Mouse (Mus musculus): Measurements from ENCODE around the gene Aff1. TPM values are rescaled to one million over a fixed set of nuclear protein-coding genes. Genes with fewer than 3 reads are reported as not detected.

The Aff1 gene
- total and polyA plus RNA-seq, 2 experiments from 2014 or later = 1.6 to 6.4 TPM

DNA sequence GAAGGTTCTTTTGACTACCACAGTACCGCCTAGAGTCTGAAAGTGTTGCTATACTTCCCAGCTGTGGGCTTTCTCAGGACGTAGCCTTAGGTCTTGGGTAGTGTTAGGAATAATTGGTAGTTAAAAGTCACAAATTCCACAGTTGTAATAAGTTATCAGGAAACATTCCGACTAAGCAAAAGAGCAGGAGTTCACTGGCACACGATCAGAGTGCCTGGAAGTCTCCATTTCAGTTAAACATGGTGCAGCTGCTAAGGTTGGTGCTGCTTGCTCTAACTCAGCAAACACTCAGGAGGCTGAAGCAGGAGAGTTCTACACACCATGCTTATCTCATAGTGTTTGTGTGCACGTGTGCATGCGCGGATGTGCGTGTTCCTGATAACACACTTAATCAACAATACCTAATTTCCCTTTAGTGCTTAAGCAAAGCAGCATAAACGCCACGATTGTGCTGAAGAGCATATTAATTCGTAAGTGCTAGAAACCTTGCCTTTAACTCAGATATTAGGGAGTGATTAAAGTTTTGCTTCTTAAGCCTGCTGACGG lies 121.9 kb downstream of the Aff1 start:
- DNase-seq (ENCODE audit: low spot score) (no peak), ATAC-seq (ENCODE audit: low FRiP score) (no peak)
- H3K9me3 ChIP-seq (ENCODE audit: low read length) = no peaks in the 10 kb centered on the region
- 89% methylated on average over 12 of the region's 12 CpGs for WGBS
- no peaks in the 10 kb centered on the region for H3K27me3 ChIP-seq (ENCODE audit: insufficient read depth, low read length)
- no peak overlapping the region for H3K4me2 ChIP-seq (ENCODE audit: low read depth, low read length, poor library complexity, severe bottlenecking)
- H3K4me3 ChIP-seq (ENCODE audit: low read depth, low read length) = no peak overlapping the region
- no peak for TF ChIP-seq CTCF (IDR thresholded peaks at IDR 0.05)
- no peaks in the 10 kb centered on the region for H3K36me3 ChIP-seq (ENCODE audit: insufficient read depth, low read length)
- no peak overlapping the region for H3K27ac ChIP-seq (ENCODE audit: low read depth, low read length)
- no peaks in the 10 kb centered on the region for H3K4me1 ChIP-seq (ENCODE audit: insufficient read depth, low read length)
- H3K9ac ChIP-seq (replicated peaks; ENCODE audit: low read length, poor library complexity, severe bottlenecking) = no peak overlapping the region

DNA sequence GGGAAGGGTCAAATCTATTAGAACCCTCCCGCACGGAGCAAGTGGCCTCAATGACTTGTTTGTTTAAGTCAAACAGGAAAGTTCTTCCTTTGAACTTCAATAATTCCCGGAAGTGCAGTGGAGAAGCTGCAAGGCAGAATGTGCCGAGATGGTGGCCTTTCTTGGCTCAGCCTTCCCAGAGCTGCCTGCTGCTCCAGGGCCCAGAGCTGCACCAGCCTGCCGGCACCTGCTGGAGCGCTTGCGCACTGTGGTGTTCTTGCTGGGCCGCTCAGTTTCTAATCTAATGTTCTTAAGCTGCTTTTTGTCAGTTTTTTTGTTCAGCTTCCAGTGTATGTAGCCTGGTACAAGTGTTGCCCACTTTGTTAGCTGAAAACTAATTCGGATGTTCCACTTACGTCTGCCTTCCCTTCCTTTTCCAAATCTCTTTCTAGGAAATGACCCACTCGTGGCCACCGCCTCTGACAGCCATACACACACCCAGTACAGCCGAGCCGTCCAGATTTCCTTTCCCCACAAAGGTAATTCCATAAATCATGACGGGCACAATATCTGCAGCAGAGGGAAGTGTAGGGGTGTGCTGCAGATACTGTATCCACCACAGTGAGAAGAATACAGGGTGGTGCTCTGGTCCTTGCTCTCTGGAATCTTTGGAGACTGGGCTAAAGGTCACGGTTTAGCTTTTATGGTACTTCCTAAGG lies 122.5 kb downstream of the Aff1 start:
- H3K4me1 ChIP-seq (ENCODE audit: insufficient read depth, low read length) = no peaks in the 10 kb centered on the region
- no peaks in the 10 kb centered on the region for H3K27me3 ChIP-seq (ENCODE audit: insufficient read depth, low read length)
- no peak for DNase-seq (ENCODE audit: low spot score)
- H3K36me3 ChIP-seq (ENCODE audit: insufficient read depth, low read length) = no peaks in the 10 kb centered on the region
- no peak for TF ChIP-seq CTCF (IDR thresholded peaks at IDR 0.05)
- H3K9ac ChIP-seq (replicated peaks; ENCODE audit: low read length, poor library complexity, severe bottlenecking) = no peak overlapping the region
- WGBS = 51% methylated on average over 16 of the region's 16 CpGs
- no peak overlapping the region for H3K27ac ChIP-seq (ENCODE audit: low read depth, low read length)
- no peak overlapping the region for H3K4me3 ChIP-seq (ENCODE audit: low read depth, low read length)
- ATAC-seq (ENCODE audit: low FRiP score) = no peak
- H3K4me2 ChIP-seq (ENCODE audit: low read depth, low read length, poor library complexity, severe bottlenecking) = no peak overlapping the region
- no peaks in the 10 kb centered on the region for H3K9me3 ChIP-seq (ENCODE audit: low read length)

DNA sequence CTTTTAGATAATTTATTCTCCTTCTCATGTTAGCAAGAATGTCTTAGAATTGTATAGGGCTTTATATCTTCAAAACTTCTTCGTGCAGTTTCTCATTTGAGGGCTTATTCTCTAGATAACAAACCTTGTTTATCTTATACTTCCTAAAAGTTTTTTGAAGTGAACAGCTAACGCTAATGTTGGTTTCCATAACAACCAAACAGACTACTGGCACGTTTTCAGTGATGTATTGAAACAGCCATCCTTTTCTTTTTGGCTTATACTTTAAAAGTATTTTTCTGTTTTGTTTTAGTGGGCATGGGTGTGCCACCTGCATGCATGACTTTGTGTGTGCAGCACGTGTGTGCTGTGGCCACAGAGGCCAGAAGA lies 123.1 kb downstream of the Aff1 start:
- Histone ChIP-seq H3K9ac (replicated peaks; ENCODE audit: low read length, poor library complexity, severe bottlenecking) (no peak overlapping the region), H3K4me2 (ENCODE audit: low read depth, low read length, poor library complexity, severe bottlenecking) (no peak overlapping the region), H3K27ac (ENCODE audit: low read depth, low read length) (no peak overlapping the region), H3K4me1 (ENCODE audit: insufficient read depth, low read length) (no peaks in the 10 kb centered on the region), H3K36me3 (ENCODE audit: insufficient read depth, low read length) (no peaks in the 10 kb centered on the region), H3K4me3 (ENCODE audit: low read depth, low read length) (no peak overlapping the region), H3K27me3 (ENCODE audit: insufficient read depth, low read length) (no peaks in the 10 kb centered on the region), H3K9me3 (ENCODE audit: low read length) (no peaks in the 10 kb centered on the region)
- TF ChIP-seq CTCF (IDR thresholded peaks at IDR 0.05) = no peak
- DNase-seq (ENCODE audit: low spot score) (no peak), ATAC-seq (ENCODE audit: low FRiP score) (no peak)
- WGBS = 44% methylated on average over 4 of the region's 4 CpGs

DNA sequence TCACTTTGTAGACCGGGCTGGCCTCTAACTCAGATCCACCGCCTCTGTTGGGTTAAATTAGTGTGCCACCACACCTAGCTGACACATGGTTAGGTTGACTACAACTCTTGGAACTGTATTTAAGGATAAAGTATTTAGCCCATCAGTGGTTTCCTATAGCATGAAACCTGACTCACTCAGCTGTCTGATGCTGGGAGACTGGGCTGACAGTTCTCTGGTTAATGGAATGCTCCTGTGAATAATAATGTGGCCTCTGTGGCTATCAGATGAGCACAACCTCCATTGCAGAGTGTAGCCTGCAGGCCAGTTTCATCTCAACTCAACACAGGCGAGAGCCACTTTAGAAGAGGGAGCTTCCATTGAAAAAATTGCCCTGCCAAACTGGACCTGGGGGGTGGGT lies 124.5 kb downstream of the Aff1 start:
- no peak for DNase-seq (ENCODE audit: low spot score)
- 88% methylated on average over 3 of the region's 3 CpGs for WGBS
- no peaks in the 10 kb centered on the region for H3K27me3 ChIP-seq (ENCODE audit: insufficient read depth, low read length)
- H3K9me3 ChIP-seq (ENCODE audit: low read length) = no peaks in the 10 kb centered on the region
- H3K36me3 ChIP-seq (ENCODE audit: insufficient read depth, low read length) = no peaks in the 10 kb centered on the region
- no peak for ATAC-seq (ENCODE audit: low FRiP score)
- no peak overlapping the region for H3K9ac ChIP-seq (replicated peaks; ENCODE audit: low read length, poor library complexity, severe bottlenecking)
- no peak overlapping the region for H3K27ac ChIP-seq (ENCODE audit: low read depth, low read length)
- H3K4me2 ChIP-seq (ENCODE audit: low read depth, low read length, poor library complexity, severe bottlenecking) = no peak overlapping the region
- TF ChIP-seq CTCF (IDR thresholded peaks at IDR 0.05) = no peak
- no peaks in the 10 kb centered on the region for H3K4me1 ChIP-seq (ENCODE audit: insufficient read depth, low read length)
- H3K4me3 ChIP-seq (ENCODE audit: low read depth, low read length) = no peak overlapping the region

DNA sequence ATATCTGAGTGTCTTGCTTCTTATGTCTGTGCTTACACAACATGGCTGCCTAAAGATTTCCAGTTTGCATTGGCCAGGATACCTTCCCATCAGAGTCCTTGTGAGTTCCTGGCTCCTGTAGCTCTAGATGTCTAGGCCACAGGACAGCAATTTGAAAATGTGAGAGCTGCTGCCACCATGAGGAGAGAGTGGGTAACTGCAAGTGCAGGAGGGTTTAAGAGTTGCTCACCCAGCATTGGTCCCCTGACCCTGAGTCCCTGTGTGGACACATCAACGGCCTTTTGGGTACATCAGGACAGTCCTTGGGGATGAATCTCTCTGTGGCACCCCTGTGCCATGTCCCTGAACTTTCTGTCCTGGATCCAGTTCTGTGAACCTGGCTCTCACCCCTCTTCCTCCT lies 125.6 kb downstream of the Aff1 start:
- Histone ChIP-seq H3K36me3 (ENCODE audit: insufficient read depth, low read length) (no peaks in the 10 kb centered on the region), H3K27me3 (ENCODE audit: insufficient read depth, low read length) (no peaks in the 10 kb centered on the region), H3K4me3 (ENCODE audit: low read depth, low read length) (no peak overlapping the region), H3K9me3 (ENCODE audit: low read length) (no peaks in the 10 kb centered on the region), H3K4me2 (ENCODE audit: low read depth, low read length, poor library complexity, severe bottlenecking) (no peak overlapping the region), H3K27ac (ENCODE audit: low read depth, low read length) (no peak overlapping the region), H3K4me1 (ENCODE audit: insufficient read depth, low read length) (no peaks in the 10 kb centered on the region), H3K9ac (replicated peaks; ENCODE audit: low read length, poor library complexity, severe bottlenecking) (no peak overlapping the region)
- TF ChIP-seq CTCF (IDR thresholded peaks at IDR 0.05) = peak; percentile 96
- DNase-seq (ENCODE audit: low spot score) = peak; percentile 78
- WGBS = 16% methylated on average over 1 of the region's 1 CpGs
- ATAC-seq (ENCODE audit: low FRiP score) = 0 out of 2 replicates have a peak, but pooled peaks have one; percentile 27

DNA sequence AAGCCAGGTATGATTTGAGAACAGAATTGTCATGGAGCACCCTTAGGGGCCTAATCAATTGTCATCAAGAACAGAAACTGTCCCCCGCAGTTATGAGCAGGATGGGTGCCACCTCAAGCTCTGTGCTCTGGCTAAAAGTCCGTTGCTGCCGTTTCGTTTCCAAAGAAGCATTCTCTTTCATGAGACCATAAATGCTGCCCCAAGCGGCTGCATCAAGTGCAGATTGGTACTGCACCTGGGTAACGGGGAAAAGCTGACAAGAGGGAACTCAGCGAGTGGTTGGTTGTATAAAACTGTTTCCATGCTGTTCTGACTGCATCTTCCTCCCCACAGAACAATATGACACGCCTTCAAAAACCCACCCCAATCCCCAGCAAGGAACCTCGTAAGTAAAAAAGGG lies 126.4 kb downstream of the Aff1 start:
- no peak overlapping the region for H3K4me2 ChIP-seq (ENCODE audit: low read depth, low read length, poor library complexity, severe bottlenecking)
- H3K36me3 ChIP-seq (ENCODE audit: insufficient read depth, low read length) = no peaks in the 10 kb centered on the region
- no peaks in the 10 kb centered on the region for H3K27me3 ChIP-seq (ENCODE audit: insufficient read depth, low read length)
- ATAC-seq (ENCODE audit: low FRiP score) (no peak), DNase-seq (ENCODE audit: low spot score) (no peak)
- H3K9me3 ChIP-seq (ENCODE audit: low read length) = no peaks in the 10 kb centered on the region
- WGBS = 80% methylated on average over 9 of the region's 9 CpGs
- H3K4me1 ChIP-seq (ENCODE audit: insufficient read depth, low read length) = no peaks in the 10 kb centered on the region
- peak; percentile 31 for TF ChIP-seq CTCF (IDR thresholded peaks at IDR 0.05)
- no peak overlapping the region for H3K4me3 ChIP-seq (ENCODE audit: low read depth, low read length)
- H3K9ac ChIP-seq (replicated peaks; ENCODE audit: low read length, poor library complexity, severe bottlenecking) = no peak overlapping the region
- H3K27ac ChIP-seq (ENCODE audit: low read depth, low read length) = no peak overlapping the region
